Mouse (Mus musculus) spleen, adult 2 months (tissue): ENCODE results near the gene Ctnnd2.

Experiments
- CTCF ChIP-seq: fragments of 200-500 bp; IDR thresholded peaks from 2 replicates; pipeline ENCODE4 v1.5.1; 2011; ENCODE audit warnings: mild to moderate bottlenecking, inconsistent platforms; ENCODE audit not compliant: insufficient read depth, insufficient read length, insufficient replicate concordance; ENCODE audit errors: extremely low read depth
- POLR2A ChIP-seq: fragments of 200-500 bp; IDR thresholded peaks from 2 replicates; pipeline ENCODE4 v1.6.1; 2011; ENCODE audit warnings: low read depth, low read length, inconsistent platforms

- TF ChIP-seq POLR2A (no peak), CTCF (no peak)
Observed at GRCm38 (mm10) chr15:30709026-30709753, 536.8 kb downstream of the Ctnnd2 start.
